Mouse (Mus musculus): ENCODE measurements around the gene Spatc1l.

The Spatc1l gene

DNA sequence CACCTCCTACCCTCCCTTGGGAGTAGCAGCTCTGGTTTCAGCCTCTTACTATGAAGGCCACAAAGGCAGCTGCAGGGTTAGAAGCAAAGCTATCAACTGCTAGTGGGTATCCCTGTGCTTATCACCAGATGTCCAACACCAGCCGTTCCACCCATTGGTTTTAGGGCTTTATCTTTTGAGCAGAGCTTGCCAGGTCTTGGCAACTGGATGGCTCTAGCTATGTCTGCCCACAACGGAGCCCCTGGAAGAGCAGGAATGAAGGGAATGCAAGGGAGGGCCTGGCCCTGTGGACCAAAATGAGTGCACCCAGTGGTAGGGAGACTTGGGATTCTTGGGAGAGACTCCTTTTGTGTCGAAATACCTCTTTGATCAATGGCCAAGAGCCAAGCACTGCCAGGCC lies 40.6 kb downstream of the Spatc1l start:
- DNase-seq = no peak

DNA sequence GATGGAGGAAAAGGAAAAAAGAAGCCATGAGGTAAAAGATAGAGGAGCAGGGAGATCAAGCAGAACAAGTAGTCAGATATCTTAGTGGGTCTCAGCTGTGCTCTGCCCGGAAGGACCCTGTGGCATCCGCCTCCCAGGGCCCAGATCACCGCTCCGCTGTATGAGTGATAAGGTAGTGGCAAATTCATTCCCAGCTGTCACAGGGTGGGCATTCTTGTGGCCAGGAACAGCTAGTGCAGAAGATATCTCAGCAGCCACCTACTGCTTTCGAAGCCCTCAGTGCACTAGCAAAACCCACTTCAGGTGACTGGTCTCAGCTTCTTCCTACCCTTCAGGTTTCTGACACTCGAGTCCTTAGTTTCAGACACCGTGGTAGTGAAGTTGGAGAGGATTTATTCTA lies 50.4 kb downstream of the Spatc1l start:
- DNase-seq = no peak
